Mouse (Mus musculus): Measurements from ENCODE around the gene Dusp11.
"Not testable (repeated sequence)": the region's sequence is repeated elsewhere in the genome, so short reads cannot be mapped to it uniquely, and the experiment has no call there.

Gene Dusp11

GRCm38 (mm10) chr6:85961101-85962091 lies at the start of gene Dusp11:
Dusp11 (minus strand) TSS chr6:85961667.
- peak; percentile 85 to 91 for DNase-seq (ENCODE audit: low spot score in 2 of 2)

DNA sequence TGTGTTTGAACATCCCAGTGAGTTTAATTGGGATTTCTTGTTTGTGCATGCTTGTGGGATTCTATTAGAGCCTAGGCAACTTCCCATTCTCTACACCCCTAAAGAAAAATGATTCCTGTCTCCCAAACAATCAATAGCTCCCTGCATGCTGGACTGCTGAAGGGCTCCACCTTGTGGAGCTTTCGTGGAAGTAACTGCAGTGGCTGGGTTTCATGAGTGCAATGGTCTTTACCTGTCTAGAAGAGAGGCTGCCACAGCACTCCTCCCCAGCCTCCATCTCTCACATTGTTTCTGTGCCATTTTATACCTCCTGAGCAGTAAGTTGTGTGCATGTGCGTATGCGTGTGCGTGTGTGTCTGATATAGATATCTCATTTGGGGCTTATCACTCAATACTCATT lies 48.5 kb upstream of the Dusp11 start:
- peak; percentile 35 to 39 for DNase-seq (ENCODE audit: low spot score in 2 of 2)

GRCm38 (mm10) chr6:86004271-86005148 lies 43.0 kb upstream of the Dusp11 start:
- peak; percentile 57 to 68 for DNase-seq (ENCODE audit: low spot score in 2 of 2)

GRCm38 (mm10) chr6:86003405-86003925 lies 42.0 kb upstream of the Dusp11 start:
- no peak for DNase-seq (ENCODE audit: low spot score in 2 of 2)

GRCm38 (mm10) chr6:85990774-85991173 lies 29.3 kb upstream of the Dusp11 start:
- not testable (repeated sequence) for DNase-seq (ENCODE audit: low spot score in 2 of 2)

GRCm38 (mm10) chr6:85989570-85989969 lies 28.1 kb upstream of the Dusp11 start:
- DNase-seq (ENCODE audit: low spot score in 2 of 2), result not testable (repeated sequence)

- DNase-seq (ENCODE audit: low spot score in 2 of 2), result no peak
Observed at GRCm38 (mm10) chr6:85984351-85984750, 22.9 kb upstream of the Dusp11 start.

GRCm38 (mm10) chr6:85978736-85979135 lies 17.3 kb upstream of the Dusp11 start:
- DNase-seq (ENCODE audit: low spot score in 2 of 2), result not testable (repeated sequence)

GRCm38 (mm10) chr6:85976242-85976641 lies 14.8 kb upstream of the Dusp11 start:
- no peak for DNase-seq (ENCODE audit: low spot score in 2 of 2)

DNA sequence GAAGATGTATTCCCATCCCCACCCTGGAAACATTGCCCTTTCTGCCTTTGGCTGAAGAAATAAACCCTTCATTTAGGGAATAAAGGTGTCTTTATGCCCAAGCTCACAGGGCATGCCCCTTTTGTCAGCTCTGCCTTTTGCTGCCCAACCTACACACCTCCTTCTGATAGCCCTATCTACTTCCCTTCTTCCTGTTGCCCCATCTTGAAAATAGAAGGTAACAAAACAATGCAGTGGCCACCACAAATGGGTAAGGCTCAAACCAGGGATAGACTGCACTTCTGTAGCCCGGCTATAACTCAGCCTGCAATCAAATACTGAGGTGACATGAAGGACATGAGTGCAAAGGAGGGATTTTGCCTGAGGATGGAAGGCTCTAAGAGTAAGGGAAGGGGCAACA lies 14.3 kb upstream of the Dusp11 start:
- no peak for DNase-seq (ENCODE audit: low spot score in 2 of 2)

DNA sequence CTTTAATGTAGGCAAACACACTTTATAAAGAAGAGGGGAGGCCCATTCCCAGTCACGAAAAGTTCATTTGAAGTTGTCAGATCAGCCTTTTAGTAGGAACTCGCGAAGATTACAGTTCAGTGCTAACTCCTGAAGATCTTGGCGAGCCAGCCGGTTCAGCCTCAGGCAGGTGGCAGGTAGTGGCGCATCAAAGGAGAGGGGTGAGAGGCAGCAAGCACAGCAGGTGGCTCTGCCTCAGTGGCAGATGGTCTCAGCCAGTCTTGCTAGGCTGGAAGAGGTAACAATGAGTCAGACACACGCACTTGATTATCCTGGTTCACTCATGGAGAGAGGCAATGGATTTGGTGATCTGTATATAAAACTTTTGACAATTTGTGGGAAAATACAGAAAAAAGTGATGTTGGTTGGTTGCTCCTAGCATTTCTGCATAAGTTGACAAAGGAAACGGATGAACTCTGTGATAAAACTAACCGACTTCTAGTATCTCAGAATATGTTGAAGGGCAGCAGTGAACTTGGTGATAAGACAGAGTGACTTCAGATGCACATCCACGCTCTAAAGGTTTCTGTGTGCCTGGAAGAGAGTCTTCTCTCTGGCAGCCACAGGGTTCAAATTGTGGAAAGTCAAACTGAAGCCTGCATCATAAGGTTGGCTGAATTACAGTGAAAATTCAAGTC lies 13.6 kb upstream of the Dusp11 start:
- no peak for DNase-seq (ENCODE audit: low spot score in 2 of 2)

DNA sequence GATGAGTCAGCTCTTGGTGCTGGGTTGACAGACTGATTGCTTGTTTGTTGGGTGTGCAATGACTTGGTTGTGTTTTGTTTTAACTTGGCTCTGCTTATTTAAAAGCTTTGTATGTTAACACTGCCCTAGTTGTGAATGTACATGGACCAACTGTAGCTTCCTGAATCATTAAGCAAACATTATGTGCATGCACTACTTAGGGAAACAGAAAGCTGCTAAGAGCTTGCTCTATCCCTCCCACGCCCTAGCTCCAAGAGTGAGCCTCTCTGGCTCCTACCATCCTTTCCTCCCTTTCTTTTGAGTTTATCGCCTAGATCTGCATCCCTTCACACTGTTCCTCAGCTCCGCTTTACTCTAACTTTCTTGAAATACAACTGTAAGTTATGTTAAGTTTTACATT lies 11.9 kb upstream of the Dusp11 start:
- DNase-seq (ENCODE audit: low spot score in 2 of 2), result no peak

DNA sequence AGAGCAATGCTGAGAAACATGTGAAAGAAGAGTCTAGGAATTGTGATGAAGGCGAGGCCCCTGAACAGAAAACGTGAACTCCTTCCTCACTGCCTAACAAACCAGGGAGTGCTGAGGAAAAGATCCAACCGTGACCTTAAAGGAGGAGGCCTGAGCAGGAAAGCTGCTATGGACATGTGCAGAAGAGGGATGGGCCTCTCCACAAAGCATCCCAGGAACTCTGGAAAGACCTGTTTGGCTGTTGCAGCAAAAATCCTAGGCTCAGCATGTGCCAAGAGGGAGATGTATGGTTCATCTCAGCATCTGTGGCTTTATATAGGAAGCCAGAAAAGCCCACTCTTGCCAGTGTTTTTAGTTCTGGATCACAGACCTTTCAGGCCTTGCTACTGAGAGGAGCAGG lies 11.2 kb upstream of the Dusp11 start:
- no peak for DNase-seq (ENCODE audit: low spot score in 2 of 2)

DNA sequence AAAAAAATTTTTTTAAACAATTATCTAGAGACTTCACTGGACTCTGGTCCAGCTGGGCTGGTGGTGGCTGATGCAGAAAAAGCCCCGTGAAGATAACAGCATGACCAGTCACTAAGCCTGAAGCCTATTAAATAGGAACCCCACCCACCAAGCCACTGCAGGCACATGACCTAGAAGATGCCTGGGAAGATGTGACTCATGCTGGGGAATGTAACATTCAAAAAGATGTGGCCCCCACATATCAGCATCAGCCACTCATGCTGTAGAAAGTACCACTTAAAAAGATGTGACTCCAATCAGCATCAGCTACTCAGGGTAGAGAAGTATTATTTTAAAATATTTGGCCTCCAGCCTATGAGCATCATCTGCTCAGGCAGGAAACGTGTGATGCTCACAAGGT lies 8.4 kb upstream of the Dusp11 start:
- no peak for DNase-seq (ENCODE audit: low spot score in 2 of 2)

DNA sequence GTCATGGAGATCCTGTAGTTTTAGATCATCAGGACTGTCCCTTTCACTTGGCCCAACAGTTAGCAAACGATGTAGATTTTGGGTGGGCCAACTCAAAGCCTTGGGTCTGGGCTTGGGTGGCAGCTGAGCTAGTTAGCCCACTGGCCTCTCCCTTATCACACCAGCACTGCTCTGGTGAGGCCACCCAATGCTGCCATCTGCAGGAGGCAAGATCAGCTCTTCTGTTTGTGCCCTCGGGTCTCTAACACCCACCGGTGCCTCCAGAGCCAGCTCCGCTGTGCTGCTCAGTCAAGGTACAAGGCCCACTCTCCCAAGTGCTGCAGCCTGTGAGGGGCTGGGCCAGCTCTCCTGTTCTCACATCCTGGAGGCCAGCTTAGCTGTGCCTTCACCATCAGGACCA lies 5.2 kb upstream of the Dusp11 start:
- no peak for DNase-seq (ENCODE audit: low spot score in 2 of 2)

DNA sequence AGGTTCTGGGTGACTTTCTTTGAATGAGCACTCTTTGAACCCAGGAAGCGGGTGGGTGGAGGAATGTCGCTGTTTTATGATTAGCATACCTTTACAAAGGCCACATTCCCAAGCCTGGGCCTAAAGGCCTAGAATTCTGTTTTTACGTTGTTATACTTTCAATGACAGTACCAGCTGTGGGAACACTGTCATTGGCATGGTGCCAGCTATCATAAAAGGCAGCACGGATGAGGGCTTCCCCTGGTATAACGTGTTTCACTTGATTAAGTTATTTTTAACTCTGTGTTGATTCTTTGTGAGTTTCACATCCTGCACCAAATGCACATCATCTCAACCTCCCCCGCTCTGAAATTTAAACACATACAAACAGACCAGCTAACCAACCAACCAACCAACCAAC lies 4.6 kb upstream of the Dusp11 start:
- DNase-seq (ENCODE audit: low spot score in 2 of 2), result not testable (repeated sequence)

- no peak for DNase-seq (ENCODE audit: low spot score in 2 of 2)
Observed at GRCm38 (mm10) chr6:85957581-85957980, 3.9 kb downstream of the Dusp11 start.

DNA sequence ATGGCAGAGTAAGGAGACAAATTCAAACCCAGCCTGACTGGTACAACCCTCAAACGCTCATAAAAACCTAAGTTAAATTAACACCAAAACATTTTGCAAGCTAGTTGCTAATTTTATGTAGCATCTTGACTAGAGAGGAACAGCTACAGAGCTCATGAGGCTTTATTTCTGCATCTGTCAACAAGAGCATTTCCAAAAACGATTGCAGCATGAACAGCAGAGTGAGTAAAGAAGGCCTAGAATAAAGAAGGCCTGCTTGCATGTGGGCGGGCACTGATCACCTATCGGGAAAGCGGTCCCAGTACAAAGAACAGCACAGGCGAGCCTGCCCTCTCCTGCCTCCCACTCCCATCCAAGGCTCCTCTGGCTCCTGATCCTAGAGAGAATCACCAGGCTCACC lies 12.9 kb downstream of the Dusp11 start:
- DNase-seq (ENCODE audit: low spot score in 2 of 2), result no peak

DNA sequence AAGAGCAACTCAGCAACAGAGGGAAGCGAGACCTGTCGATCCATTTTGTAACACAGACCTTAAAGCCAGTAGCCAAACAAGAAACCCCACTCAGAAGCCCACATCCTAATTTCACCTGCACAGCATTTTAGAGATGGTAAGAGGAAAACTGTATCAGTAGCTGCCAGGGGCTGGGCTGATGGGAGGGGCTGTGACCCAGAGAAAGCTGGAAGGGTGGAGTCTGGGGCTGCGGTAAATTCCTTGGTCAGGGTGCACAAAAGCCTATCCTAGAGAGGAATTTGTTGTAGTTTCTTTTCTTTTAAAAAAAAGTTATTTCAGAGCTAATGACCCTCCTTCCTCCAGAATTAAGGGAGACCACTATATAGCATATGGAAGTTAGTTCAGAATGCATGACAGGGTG lies 19.0 kb downstream of the Dusp11 start:
- no peak for DNase-seq (ENCODE audit: low spot score in 2 of 2)

GRCm38 (mm10) chr6:85938701-85939100 lies 22.8 kb downstream of the Dusp11 start:
- no peak for DNase-seq (ENCODE audit: low spot score in 2 of 2)

All from urinary bladder, postnatal 36 days (tissue).